Mouse (Mus musculus) midbrain, postnatal 0 days (tissue): Measurements from ENCODE around the gene Thap12. TPM values are rescaled to one million over a fixed set of nuclear protein-coding genes. Genes with fewer than 3 reads are reported as not detected.

Experiments
- ATAC-seq: fragments of 200-750 bp; cut with Nextera tagmentation; 2 replicates; pipeline ENCODE4 v1.8.0; 2017; ENCODE audit warnings: moderate number of reproducible peaks, mild to moderate bottlenecking, moderate TSS enrichment, moderate library complexity; ENCODE audit not compliant: low FRiP score
- DNase-seq: peaks from one replicate; pipeline ENCODE4 v3.0.0-alpha.2; 2015; ENCODE audit warnings: low spot score
- H3K27ac ChIP-seq: fragments of 300-500 bp; sonication (generic); 2 replicates; pipeline ENCODE4 v1.5.1; 2014; ENCODE audit warnings: low read depth, mild to moderate bottlenecking, low read length, mixed read lengths
- H3K27me3 ChIP-seq: fragments of 300-500 bp; sonication (generic); 2 replicates; pipeline ENCODE4 v1.6.1; 2014; ENCODE audit warnings: low read length, control low read depth, mixed read lengths; ENCODE audit not compliant: insufficient read depth
- H3K36me3 ChIP-seq: fragments of 300-500 bp; sonication (generic); 2 replicates; pipeline ENCODE4 v1.6.1; 2014; ENCODE audit warnings: low read length, control low read depth, mixed read lengths; ENCODE audit not compliant: insufficient read depth
- H3K4me1 ChIP-seq: fragments of 300-500 bp; sonication (generic); 2 replicates; pipeline ENCODE4 v1.6.1; 2014; ENCODE audit warnings: mild to moderate bottlenecking, control low read depth, antibody characterized with exemption, low read length, mixed read lengths; ENCODE audit not compliant: insufficient read depth
- H3K4me2 ChIP-seq: fragments of 300-500 bp; sonication (generic); 2 replicates; pipeline ENCODE4 v1.6.1; 2014; ENCODE audit warnings: low read depth, mild to moderate bottlenecking, low read length, mixed read lengths; ENCODE audit not compliant: poor library complexity, severe bottlenecking
- H3K4me3 ChIP-seq: fragments of 300-500 bp; sonication (generic); 2 replicates; pipeline ENCODE4 v1.5.1; 2014; ENCODE audit warnings: low read depth, mild to moderate bottlenecking, low read length, moderate library complexity
- H3K9ac ChIP-seq: fragments of 300-500 bp; sonication (generic); replicated peaks from 2 replicates; pipeline ENCODE4 v1.6.1; 2014; ENCODE audit warnings: mild to moderate bottlenecking, low read length, moderate library complexity, mixed read lengths; ENCODE audit not compliant: poor library complexity, severe bottlenecking
- H3K9me3 ChIP-seq: fragments of 300-500 bp; sonication (generic); 2 replicates; pipeline ENCODE4 v1.6.1; 2016; ENCODE audit warnings: low read length, control low read depth
- CTCF ChIP-seq: IDR thresholded peaks from 2 replicates; pipeline ENCODE4 v1.5.1; 2016; ENCODE audit warnings: antibody characterized with exemption, mild to moderate bottlenecking
- WGBS: fragments of 180-500 bp; shearing (Covaris S2); extraction: QIAGEN DNeasy Blood & Tissue Kit; methylation state at CpG from one replicate; pipeline ENCODE4 v1.1.7; 2014; 5-methylcytosine and 5-hydroxymethylcytosine counted together
- polyA plus RNA-seq: library from polyadenylated mRNA; unstranded; fragments of >200 nt; fragmentation: Nextera tagmentation; extraction: Ambion mirVana; gene quantifications from 2 replicates; pipeline ENCODE4 v1.2.1, GENCODE M21; 2015
- total RNA-seq: library from RNA; depleted of rRNA; stranded (reverse); fragments of >200 nt; gene quantifications from 2 replicates; pipeline ENCODE4 v1.2.3, GENCODE M21; 2014

Gene Thap12
- total and polyA plus RNA-seq, 2 experiments from 2014 or later: 49.1 to 64.2 TPM

DNA sequence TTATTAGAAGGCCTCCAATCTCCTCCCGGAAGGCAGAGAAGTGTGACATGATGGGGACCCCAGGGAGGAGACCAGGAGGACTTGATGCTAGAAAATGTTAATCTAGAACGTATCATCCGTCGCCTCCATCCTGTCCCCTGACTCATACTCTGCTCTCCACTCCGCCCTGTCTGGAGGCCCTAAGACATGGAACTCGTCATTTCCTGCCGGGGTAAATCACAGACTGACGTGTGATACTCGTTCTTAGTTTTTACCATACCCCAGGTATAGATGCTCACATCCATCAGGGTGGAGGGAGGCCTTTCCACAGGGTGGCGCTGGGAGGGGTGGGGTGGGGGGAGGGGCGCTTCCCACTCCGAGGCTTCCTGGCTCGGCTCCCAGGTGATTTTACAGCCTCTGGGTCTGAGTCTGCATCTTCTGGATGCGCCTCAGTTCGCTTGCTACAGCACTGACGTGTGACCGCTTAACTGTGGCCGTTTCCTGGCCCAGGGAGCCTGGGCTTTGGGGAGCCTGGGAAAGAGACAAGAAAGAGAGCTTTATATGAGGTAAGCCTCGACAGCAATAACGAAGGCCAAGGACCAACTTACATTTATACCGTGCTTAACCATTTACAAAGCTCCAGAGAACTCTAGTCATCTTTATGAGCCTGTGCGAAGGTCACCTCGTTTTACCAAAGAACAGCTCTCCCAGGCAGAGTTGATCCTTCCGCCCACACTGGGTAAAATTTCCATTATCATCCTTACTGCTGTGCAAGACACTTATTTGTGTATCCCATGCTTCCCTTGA, 9.9 kb upstream of the Thap12 start:
- Histone ChIP-seq H3K9ac (no peak overlapping the region), H3K9me3 (no peaks in the 10 kb centered on the region), H3K36me3 (no peaks in the 10 kb centered on the region), H3K27ac (no peak overlapping the region), H3K27me3 (no peaks in the 10 kb centered on the region), H3K4me2 (no peak overlapping the region), H3K4me1 (no peaks in the 10 kb centered on the region), H3K4me3 (no peak overlapping the region)
- no peak for ATAC-seq
- 52% methylated on average over 24 of the region's 24 CpGs for WGBS
- TF ChIP-seq CTCF: no peak
- DNase-seq: no peak

DNA sequence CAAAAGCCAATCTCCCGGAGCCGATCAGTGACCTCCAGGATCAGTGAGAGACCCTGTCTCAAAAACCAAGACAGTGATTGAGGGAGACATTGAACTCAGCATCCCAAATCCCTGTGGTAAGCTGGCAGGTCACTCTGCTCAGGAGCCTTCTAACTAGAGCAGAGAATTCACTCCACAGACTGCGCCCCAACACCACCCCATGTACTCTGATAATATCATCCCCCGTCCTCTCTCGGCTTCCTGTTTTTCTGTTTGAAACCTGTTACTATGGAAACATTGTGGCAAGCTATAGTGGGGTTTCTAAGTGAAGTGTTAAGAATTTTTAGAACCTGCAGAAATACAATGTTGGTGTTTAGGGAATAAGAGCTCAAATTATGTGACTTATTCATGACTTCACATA, 8.9 kb upstream of the Thap12 start:
- Histone ChIP-seq H3K27me3 (no peaks in the 10 kb centered on the region), H3K9ac (no peak overlapping the region), H3K4me1 (no peaks in the 10 kb centered on the region), H3K27ac (no peak overlapping the region), H3K4me2 (no peak overlapping the region), H3K36me3 (no peaks in the 10 kb centered on the region), H3K4me3 (no peak overlapping the region), H3K9me3 (no peaks in the 10 kb centered on the region)
- DNase-seq: no peak
- no peak for TF ChIP-seq CTCF
- WGBS: 65% methylated on average over 5 of the region's 5 CpGs
- no peak for ATAC-seq

DNA sequence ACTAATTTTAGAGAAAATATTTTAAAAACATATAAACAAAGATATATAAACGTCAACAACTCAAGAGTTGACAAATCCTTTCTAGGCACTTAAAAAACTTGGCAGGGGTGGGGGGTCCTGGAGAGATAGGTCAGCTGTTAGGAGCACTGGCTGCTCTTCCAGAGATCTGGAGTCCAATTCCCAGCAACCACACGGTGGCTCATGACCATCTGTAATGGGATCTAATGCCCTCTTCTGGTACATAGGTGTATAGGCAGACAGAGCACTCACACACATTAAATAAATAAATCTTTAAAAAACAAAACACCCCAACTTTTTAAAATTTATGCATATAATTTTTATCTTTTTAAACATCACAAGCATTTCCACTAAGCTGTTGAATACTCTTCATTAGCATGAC, 5.4 kb upstream of the Thap12 start:
- no peak overlapping the region for H3K9ac ChIP-seq
- no peak overlapping the region for H3K4me3 ChIP-seq
- no peak for ATAC-seq
- no peak overlapping the region for H3K27ac ChIP-seq
- H3K27me3 ChIP-seq: no peaks in the 10 kb centered on the region
- DNase-seq: peak; percentile 34
- H3K4me1 ChIP-seq: peaks cover 6% of the 10 kb centered on the region; the same call in 1 of the 2 replicates
- H3K9me3 ChIP-seq: no peaks in the 10 kb centered on the region
- 15% methylated on average over 2 of the region's 2 CpGs for WGBS
- no peaks in the 10 kb centered on the region for H3K36me3 ChIP-seq
- H3K4me2 ChIP-seq: no peak overlapping the region
- peak; percentile 74 for TF ChIP-seq CTCF

DNA sequence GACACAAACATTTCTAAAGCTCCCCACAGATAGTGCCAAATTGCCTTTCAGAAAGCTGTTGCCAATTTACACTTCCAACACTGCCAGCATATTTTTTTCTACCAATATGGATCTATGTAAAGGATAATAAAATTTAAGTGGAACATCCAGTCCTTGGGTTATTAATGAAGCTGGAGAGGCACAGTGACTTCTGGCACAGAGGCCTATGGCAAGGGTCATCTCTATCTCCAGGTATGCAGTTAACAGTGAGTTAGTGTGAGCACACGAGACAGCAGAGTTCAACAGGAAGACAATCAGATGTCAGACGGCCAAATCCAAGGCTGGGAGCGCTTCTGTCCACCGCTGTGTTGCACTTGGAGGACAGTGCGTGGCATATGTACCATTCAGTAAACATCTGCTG, 4.9 kb upstream of the Thap12 start:
- WGBS: 61% methylated on average over 5 of the region's 5 CpGs
- TF ChIP-seq CTCF: no peak
- H3K4me1 ChIP-seq: peaks cover 6% of the 10 kb centered on the region; the same call in 1 of the 2 replicates
- H3K9ac ChIP-seq: no peak overlapping the region
- H3K4me3 ChIP-seq: no peak overlapping the region
- H3K9me3 ChIP-seq: no peaks in the 10 kb centered on the region
- no peak overlapping the region for H3K27ac ChIP-seq
- H3K4me2 ChIP-seq: no peak overlapping the region
- H3K27me3 ChIP-seq: no peaks in the 10 kb centered on the region
- no peak for DNase-seq
- H3K36me3 ChIP-seq: no peaks in the 10 kb centered on the region
- no peak for ATAC-seq

DNA sequence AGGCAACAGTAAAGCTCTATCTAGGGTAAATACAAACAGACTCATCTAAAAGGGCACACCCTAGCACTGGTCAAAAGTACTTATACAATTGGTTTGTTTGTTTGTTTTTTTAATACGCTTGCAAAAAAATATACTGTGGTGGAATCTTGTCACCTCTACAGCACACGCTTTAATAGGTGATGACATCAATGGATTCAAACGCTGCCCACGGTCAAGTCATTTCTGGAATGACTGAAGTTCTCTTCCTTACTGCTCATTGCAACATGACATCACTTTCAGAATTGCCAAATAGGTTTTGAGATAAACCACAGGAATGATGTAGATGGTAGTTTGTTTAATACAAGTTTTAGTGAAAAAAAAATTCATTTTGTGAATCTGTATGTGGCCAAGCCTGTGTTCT, 4.3 kb upstream of the Thap12 start:
- H3K9me3 ChIP-seq: no peaks in the 10 kb centered on the region
- no peaks in the 10 kb centered on the region for H3K27me3 ChIP-seq
- H3K4me2 ChIP-seq: no peak overlapping the region
- WGBS: 90% methylated on average over 4 of the region's 4 CpGs
- ATAC-seq: no peak
- no peak for DNase-seq
- TF ChIP-seq CTCF: no peak
- H3K4me1 ChIP-seq: peaks cover 6% of the 10 kb centered on the region; the same call in 1 of the 2 replicates
- no peaks in the 10 kb centered on the region for H3K36me3 ChIP-seq
- no peak overlapping the region for H3K27ac ChIP-seq
- no peak overlapping the region for H3K4me3 ChIP-seq
- H3K9ac ChIP-seq: no peak overlapping the region

DNA sequence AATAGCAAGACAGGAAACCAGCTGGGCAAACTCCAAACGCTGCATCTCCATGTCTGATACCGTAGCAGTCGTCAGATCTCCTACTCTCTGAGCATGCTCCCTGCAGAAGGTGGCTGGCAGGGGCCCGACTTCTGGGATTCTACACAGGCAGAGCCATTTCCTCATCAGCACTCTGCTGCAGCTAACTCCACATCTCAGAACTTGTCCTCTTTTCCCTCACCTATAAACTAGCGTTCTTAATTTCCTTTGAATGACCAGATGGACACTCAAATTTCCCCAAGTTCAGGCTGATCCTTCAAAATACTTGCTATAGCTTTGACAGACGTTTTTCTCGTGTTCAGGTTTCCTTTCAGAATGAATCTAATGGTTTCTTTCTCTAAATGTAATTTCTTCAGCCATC, 1.1 kb upstream of the Thap12 start:
- H3K9me3 ChIP-seq: no peaks in the 10 kb centered on the region
- TF ChIP-seq CTCF: no peak
- peak overlapping the region; percentile 98 for H3K4me3 ChIP-seq
- WGBS: 53% methylated on average over 7 of the region's 7 CpGs
- H3K27ac ChIP-seq: no peak overlapping the region
- H3K4me2 ChIP-seq: peak overlapping the region; percentile 67
- DNase-seq: no peak
- no peaks in the 10 kb centered on the region for H3K36me3 ChIP-seq
- H3K27me3 ChIP-seq: no peaks in the 10 kb centered on the region
- no peak for ATAC-seq
- peaks cover 15% of the 10 kb centered on the region; the same call in 1 of the 2 replicates for H3K4me1 ChIP-seq
- H3K9ac ChIP-seq: no peak overlapping the region
